Mouse (Mus musculus): ENCODE results near the gene Lypd6.
A peak's percentile ranks its signal among the peaks of the same experiment; 100 is the strongest.

Gene Lypd6

GRCm38 (mm10) chr2:50066246-50066967 is at the start of gene Lypd6:
Gene Lypd6, plus strand, starts transcription at chr2:50066429.
- DNase-seq, result peak; percentile 69 to 73

- no peak for DNase-seq
Measured at GRCm38 (mm10) chr2:50019477-50019876, 46.8 kb upstream of the Lypd6 start.

GRCm38 (mm10) chr2:50025549-50025948 is 40.7 kb upstream of the Lypd6 start:
- no peak for DNase-seq

- DNase-seq, result no peak
Measured at GRCm38 (mm10) chr2:50028930-50029329, 37.3 kb upstream of the Lypd6 start.

- DNase-seq, result no peak
Measured at GRCm38 (mm10) chr2:50044170-50044870, 21.9 kb upstream of the Lypd6 start.

- peak in 1 of 2 experiments; percentile 29 for DNase-seq
Measured at GRCm38 (mm10) chr2:50044871-50045470, 21.3 kb upstream of the Lypd6 start.

GRCm38 (mm10) chr2:50045841-50046240 is 20.4 kb upstream of the Lypd6 start:
- DNase-seq, result no peak

- DNase-seq, result no peak
Measured at GRCm38 (mm10) chr2:50048442-50048841, 17.8 kb upstream of the Lypd6 start.

GRCm38 (mm10) chr2:50053893-50054292 is 12.3 kb upstream of the Lypd6 start:
- no peak for DNase-seq

GRCm38 (mm10) chr2:50065902-50066245 is 355 bp upstream of the Lypd6 start:
- DNase-seq, result no peak

GRCm38 (mm10) chr2:50066968-50067315 is 713 bp downstream of the Lypd6 start:
- DNase-seq, result no peak

- DNase-seq, result peak; percentile 21 to 40
Measured at GRCm38 (mm10) chr2:50069571-50070295, 3.5 kb downstream of the Lypd6 start.

GRCm38 (mm10) chr2:50072158-50072557 is 5.9 kb downstream of the Lypd6 start:
- no peak for DNase-seq

- DNase-seq, result no peak
Measured at GRCm38 (mm10) chr2:50084746-50085145, 18.5 kb downstream of the Lypd6 start.

GRCm38 (mm10) chr2:50087761-50088160 is 21.5 kb downstream of the Lypd6 start:
- DNase-seq, result no peak

- peak; percentile 38 to 40 for DNase-seq
Measured at GRCm38 (mm10) chr2:50096336-50096735, 30.1 kb downstream of the Lypd6 start.

GRCm38 (mm10) chr2:50100364-50101151 is 34.3 kb downstream of the Lypd6 start:
- DNase-seq, result no peak

GRCm38 (mm10) chr2:50101152-50101450 is 34.9 kb downstream of the Lypd6 start:
- DNase-seq, result no peak

- DNase-seq, result no peak
Measured at GRCm38 (mm10) chr2:50103850-50104503, 37.7 kb downstream of the Lypd6 start.

GRCm38 (mm10) chr2:50105590-50105989 is 39.4 kb downstream of the Lypd6 start:
- no peak for DNase-seq

- no peak for DNase-seq
Measured at GRCm38 (mm10) chr2:50105992-50106391, 39.8 kb downstream of the Lypd6 start.

- DNase-seq, result no peak
Measured at GRCm38 (mm10) chr2:50106879-50107278, 40.6 kb downstream of the Lypd6 start.

Measured in cerebellum, postnatal 14 days (tissue).